ENCODE assay signal across 22 mouse cellular contexts in genomic region chr1:33931791-33932190, GRCm38 (mm10). TPM values are rescaled to one million over a fixed set of nuclear protein-coding genes. Genes with fewer than 3 reads are reported as not detected.
A peak's percentile ranks its signal among the peaks of the same experiment; 100 is the strongest.
DNase-seq lines count a peak whose midpoint lies in the region; ATAC-seq and TF ChIP-seq lines count a peak whose summit lies in the region.
"Had no signal": no experiment of that assay in that cellular context is flagged by ENCODE, and none has a peak within 500 bp of the region (broad histone marks: within the 10 kb centered on the region; RNA-seq: fewer than 3 reads in every experiment).

No protein-coding gene starts in this region.

- H3K27me3 ChIP-seq in midbrain, embryonic 10.5 days (ENCODE audit: low read depth, poor library complexity, severe bottlenecking): no peaks in the 10 kb centered on the region
- H3K27me3 ChIP-seq in midbrain, embryonic 15.5 days (replicated peaks): no peaks in the 10 kb centered on the region
- H3K27me3 ChIP-seq: embryonic facial prominence, embryonic 15.5 days; forebrain, embryonic 15.5 days; heart, embryonic 13.5 days; hindbrain, embryonic 15.5 days had no signal

- H3K4me1 ChIP-seq in midbrain, embryonic 10.5 days: peaks cover 17% of the 10 kb centered on the region
- H3K4me1 ChIP-seq in midbrain, embryonic 15.5 days: peaks cover 5% of the 10 kb centered on the region; the same call in 1 of the 2 replicates
- H3K4me1 ChIP-seq: embryonic facial prominence, embryonic 15.5 days had no signal

- no peak overlapping the region for H3K4me2 ChIP-seq in midbrain, embryonic 15.5 days
- H3K4me2 ChIP-seq: embryonic facial prominence, embryonic 15.5 days; forebrain, embryonic 15.5 days; heart, embryonic 13.5 days; hindbrain, embryonic 15.5 days had no signal

- TF ChIP-seq POLR2A in brain, embryonic 14.5 days (IDR thresholded peaks at IDR 0.05; ENCODE audit: borderline replicate concordance, extremely low read depth, insufficient read depth, insufficient read length, poor library complexity, severe bottlenecking): no peak

- no peaks in the 10 kb centered on the region for H3K9me3 ChIP-seq in midbrain, embryonic 10.5 days (replicated peaks)
- no peaks in the 10 kb centered on the region for H3K9me3 ChIP-seq in midbrain, embryonic 15.5 days
- H3K9me3 ChIP-seq: embryonic facial prominence, embryonic 15.5 days; forebrain, embryonic 10.5 days; forebrain, embryonic 15.5 days; G1E; heart, embryonic 13.5 days; hindbrain, embryonic 15.5 days had no signal

- 77% methylated on average over 8 of the region's 8 CpGs for WGBS in midbrain, embryonic 10.5 days
- 42% methylated on average over 8 of the region's 8 CpGs for WGBS in midbrain, embryonic 15.5 days

- no peak for TF ChIP-seq CTCF in brain, embryonic 14.5 days (IDR thresholded peaks at IDR 0.05; ENCODE audit: borderline replicate concordance, extremely low read depth, insufficient read depth, insufficient read length)

- H3K36me3 ChIP-seq in midbrain, embryonic 10.5 days: no peaks in the 10 kb centered on the region
- H3K36me3 ChIP-seq in midbrain, embryonic 15.5 days (replicated peaks): no peaks in the 10 kb centered on the region
- H3K36me3 ChIP-seq: embryonic facial prominence, embryonic 15.5 days; forebrain, embryonic 10.5 days; forebrain, embryonic 15.5 days; G1E; heart, embryonic 13.5 days; hindbrain, embryonic 15.5 days had no signal

- no peak overlapping the region for H3K4me3 ChIP-seq in midbrain, embryonic 10.5 days
- no peak overlapping the region for H3K4me3 ChIP-seq in midbrain, embryonic 15.5 days
- H3K4me3 ChIP-seq: embryonic facial prominence, embryonic 15.5 days; erythroblast, embryonic 14.5 days; forebrain, embryonic 10.5 days; forebrain, embryonic 15.5 days; heart, embryonic 13.5 days; hindbrain, embryonic 15.5 days had no signal

- H3K27ac ChIP-seq in midbrain, embryonic 10.5 days (replicated peaks): 0 out of 2 replicates have a peak overlapping the region, but pooled peaks have one; percentile 17
- no peak overlapping the region for H3K27ac ChIP-seq in midbrain, embryonic 15.5 days
- H3K27ac ChIP-seq: embryonic facial prominence, embryonic 15.5 days; forebrain, embryonic 10.5 days; forebrain, embryonic 15.5 days; heart, embryonic 13.5 days; hindbrain, embryonic 15.5 days had no signal

- peak; percentile 17 for DNase-seq in embryo, embryonic 10.5 days (ENCODE audit: low spot score)
- no peak for DNase-seq in embryo, embryonic 11 days
- no peak for DNase-seq in midbrain, embryonic 10.5 days (ENCODE audit: low spot score)
- DNase-seq in brain, embryonic 14.5 days (ENCODE audit: low read depth): peak; percentile 21
- no peak for DNase-seq in urinary bladder, postnatal 36 days (ENCODE audit: low spot score in 2 of 2)
- DNase-seq in left cerebral cortex, adult 11 months (ENCODE audit: low spot score): no peak
- DNase-seq: adrenal gland, postnatal 14 days; B cell, adult 2 months; cerebellum, adult 9-11 months; gastrocnemius, postnatal 36 days; heart, adult 11 months; heart, postnatal 36 days had no signal

- H3K9ac ChIP-seq in midbrain, embryonic 15.5 days: no peak overlapping the region
- H3K9ac ChIP-seq: embryonic facial prominence, embryonic 15.5 days; forebrain, embryonic 15.5 days; heart, embryonic 13.5 days; hindbrain, embryonic 15.5 days had no signal

- no peak for ATAC-seq in midbrain, embryonic 15.5 days (replicated peaks)
- ATAC-seq: activated CD4-positive, CD25-positive, alpha-beta regulatory T cell, adult 4 months; CD4-positive, CD25-positive, alpha-beta regulatory T cell, adult 4 months; forebrain, embryonic 15.5 days had no signal

RNA-seq across cellular contexts. Expression of gene Dst, which starts 23.8 kb away (rescaled TPM):
- polyA plus RNA-seq in midbrain, embryonic 10.5 days (2016; fragmentation: Nextera tagmentation; extraction: Ambion mirVana): 18.8 and 25.8 TPM in 2 replicates
- polyA plus RNA-seq in midbrain, embryonic 15.5 days (2015; fragmentation: Nextera tagmentation; extraction: Ambion mirVana): 38.7 and 43.0 TPM in 2 replicates
- 45.3 and 96.0 TPM in 2 replicates for polyA plus RNA-seq in brain, embryonic 14.5 days (2012; rRNA removed)
- polyA plus RNA-seq: G1E had no signal

RNA-seq across cellular contexts. Expression of gene Bend6, which starts 24.2 kb away (rescaled TPM):
- 1.5 and 1.7 TPM in 2 replicates for polyA plus RNA-seq in midbrain, embryonic 10.5 days (2016; fragmentation: Nextera tagmentation; extraction: Ambion mirVana)
- polyA plus RNA-seq in midbrain, embryonic 15.5 days (2015; fragmentation: Nextera tagmentation; extraction: Ambion mirVana): 45.6 and 48.4 TPM in 2 replicates
- 21.8 and 25.5 TPM in 2 replicates for polyA plus RNA-seq in brain, embryonic 14.5 days (2012; rRNA removed)
- polyA plus RNA-seq: erythroblast, embryonic 14.5 days; G1E had no signal

Comparison
In these comparisons a context has a peak if more than half of its experiments do, and no peak if none do; other contexts are left out.
1. DNase-seq: peak in embryo, embryonic 10.5 days (single experiment) and brain, embryonic 14.5 days (single experiment); none in embryo, embryonic 11 days (single experiment), midbrain, embryonic 10.5 days (single experiment), urinary bladder, postnatal 36 days (0 of 2) and left cerebral cortex, adult 11 months (single experiment).